Mouse (Mus musculus) central nervous system, embryonic 14 days (tissue): Measurements from ENCODE around the gene Cd5l. TPM values are rescaled to one million over a fixed set of nuclear protein-coding genes. Genes with fewer than 3 reads are reported as not detected.

Experiments
- polyA plus RNA-seq: library from polyadenylated mRNA; depleted of rRNA; stranded (reverse); fragments of >200 nt; gene quantifications from 2 replicates; pipeline ENCODE4 v1.2.3, GENCODE M21; 2012; rRNA removed

Gene Cd5l
- polyA plus RNA-seq, result 0.09 and 0.23 TPM in 2 replicates

DNA sequence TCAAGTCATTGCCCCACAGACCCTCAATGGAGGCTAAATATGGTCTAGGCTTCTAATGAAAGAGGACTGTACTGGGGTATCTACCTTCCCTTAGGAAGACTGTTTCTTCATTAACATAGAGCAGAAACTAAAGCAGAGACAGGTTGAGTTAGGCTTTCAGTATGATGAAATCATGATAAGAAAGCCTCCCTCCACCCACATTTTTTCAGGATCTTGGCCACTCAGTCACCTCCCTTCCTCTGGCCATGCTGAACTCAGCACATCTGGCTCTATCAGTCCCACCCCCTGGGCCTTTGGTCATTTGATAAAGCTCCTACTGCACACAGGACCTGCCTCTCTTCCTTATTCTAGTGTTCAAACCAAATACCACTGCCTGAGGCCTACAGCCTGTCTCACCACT is at the start of gene Cd5l:
Gene Cd5l, plus strand, starts transcription at position 301 of the 400 bp plus-strand sequence.

GRCm38 (mm10) chr3:87376195-87377165 is 18.8 kb downstream of the Cd5l start, which contains the start of gene Fcrl1:
Fcrl1 (plus strand) TSS chr3:87376387.

Other genes with a start within 250 kb of the Cd5l start
- 18.4 and 25.6 TPM in 2 replicates for gene Kirrel, start 183.1 kb upstream of the Cd5l start, polyA plus RNA-seq
- 7.5 and 10.1 TPM in 2 replicates for gene Fcrls, start 94.1 kb upstream of the Cd5l start, polyA plus RNA-seq
- gene Fcrl1, start 18.5 kb downstream of the Cd5l start, polyA plus RNA-seq, result 0.10 TPM in 2 replicates
- gene Fcrl5, start 77.9 kb downstream of the Cd5l start, polyA plus RNA-seq, result not detected in 2 replicates
- 10.7 and 12.1 TPM in 2 replicates for gene Etv3, start 167.5 kb downstream of the Cd5l start, polyA plus RNA-seq